Mouse (Mus musculus): Measurements from ENCODE around the gene Neurog3.

Neurog3 gene

DNA sequence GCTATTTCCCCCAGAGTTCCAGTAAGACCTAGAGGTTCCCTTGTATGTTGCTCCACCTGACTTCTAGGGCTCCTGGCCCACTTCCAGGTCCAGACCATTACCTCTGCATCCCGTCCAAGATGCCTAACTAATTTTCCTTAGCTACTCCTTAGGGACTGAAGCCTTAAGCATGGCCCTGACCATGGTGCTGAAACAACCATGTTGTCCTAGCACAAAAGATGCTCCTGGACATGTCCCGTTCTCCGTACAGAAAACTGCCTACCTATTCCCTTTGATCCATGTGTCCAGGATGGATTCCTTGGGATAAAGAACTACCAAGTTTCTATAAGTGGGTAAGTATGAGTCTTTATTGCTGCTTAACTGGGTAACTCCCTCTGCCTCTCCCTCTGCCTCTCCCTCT, 5.2 kb downstream of the Neurog3 start:
- DNase-seq = peak in 1 of 2 experiments; percentile 62

DNA sequence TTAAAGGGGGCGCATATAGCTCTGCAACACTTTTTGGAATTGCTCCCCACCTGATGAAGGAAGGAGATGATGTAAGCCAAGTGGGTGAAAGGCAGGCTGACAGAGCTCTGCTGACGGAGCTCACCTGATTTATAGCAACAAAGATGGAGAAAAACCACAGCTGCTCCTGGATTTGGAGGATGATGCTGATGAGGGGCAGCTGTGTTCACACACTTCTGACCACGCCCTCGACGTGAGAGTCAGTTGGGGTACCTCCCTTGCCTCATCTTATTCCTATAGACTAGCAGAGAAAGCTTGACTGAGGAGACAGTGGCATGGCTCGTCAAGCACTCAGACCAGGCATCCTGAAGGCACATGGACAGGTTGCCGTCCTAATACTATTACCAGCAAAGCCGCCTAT, 10.9 kb downstream of the Neurog3 start, which contains the start of gene Fam241b:
Fam241b (minus strand) TSS at position 101 of the 400 bp plus-strand sequence.
- DNase-seq = no peak

DNA sequence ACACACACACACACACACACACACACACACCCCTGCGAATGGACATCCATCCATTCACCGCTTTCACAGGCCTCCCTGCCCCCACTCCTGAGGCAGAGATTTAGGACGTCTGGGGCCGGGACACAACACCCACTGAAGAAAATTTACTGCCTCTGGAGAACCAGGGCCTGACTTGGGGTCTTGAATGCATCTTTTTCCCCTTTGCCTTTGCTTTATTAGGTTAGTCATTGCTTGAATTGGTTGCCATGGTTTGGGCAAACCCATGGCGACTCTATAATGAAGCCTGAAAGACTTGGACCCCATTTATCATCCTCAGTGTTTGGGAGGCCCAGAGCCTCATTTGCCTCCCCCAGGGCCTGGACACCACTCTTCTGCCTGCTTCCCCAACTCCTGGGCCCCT, 13.1 kb downstream of the Neurog3 start:
- DNase-seq = no peak

DNA sequence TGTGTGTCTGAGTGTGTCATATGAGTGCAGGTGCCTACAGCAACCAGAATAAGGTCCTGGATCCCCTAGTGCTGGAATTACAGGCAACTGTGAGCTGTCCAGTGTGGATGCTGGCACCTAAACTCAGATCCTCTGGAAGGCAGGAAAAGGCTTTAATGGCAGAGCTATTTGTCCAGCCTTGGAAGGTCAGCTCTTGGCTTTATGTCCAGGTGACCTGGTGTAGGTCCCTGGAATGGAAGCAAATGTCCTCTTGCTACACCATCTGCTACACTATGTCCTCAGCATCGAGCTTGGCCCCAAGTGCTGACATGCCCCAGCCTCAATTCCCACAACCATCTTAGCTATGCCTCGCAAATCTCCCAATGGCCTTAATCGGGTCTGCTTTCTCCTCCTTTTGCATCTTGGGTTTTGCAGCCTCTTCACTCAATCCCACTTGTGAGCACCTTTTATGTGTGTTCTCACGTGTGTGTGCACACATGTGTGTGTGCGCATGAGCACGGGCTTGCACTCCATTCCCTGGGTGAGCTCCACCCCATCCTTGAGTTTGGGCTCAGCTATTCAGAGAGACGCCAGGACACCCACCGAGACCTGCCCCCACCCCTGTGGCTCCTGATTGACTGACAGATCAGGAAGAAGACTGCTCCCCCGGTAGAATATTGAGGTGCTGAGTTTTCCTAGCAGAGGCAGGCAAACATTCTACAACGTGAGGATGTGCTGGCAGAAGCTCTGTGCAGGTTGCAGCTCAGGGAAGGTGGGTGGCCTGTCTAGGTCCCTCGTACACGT, 14.8 kb downstream of the Neurog3 start:
- no peak for DNase-seq

GRCm38 (mm10) chr10:62149929-62150328, 17.0 kb downstream of the Neurog3 start:
- no peak for DNase-seq

GRCm38 (mm10) chr10:62162410-62162809, 29.5 kb downstream of the Neurog3 start:
- DNase-seq = peak; percentile 46 to 47

DNA sequence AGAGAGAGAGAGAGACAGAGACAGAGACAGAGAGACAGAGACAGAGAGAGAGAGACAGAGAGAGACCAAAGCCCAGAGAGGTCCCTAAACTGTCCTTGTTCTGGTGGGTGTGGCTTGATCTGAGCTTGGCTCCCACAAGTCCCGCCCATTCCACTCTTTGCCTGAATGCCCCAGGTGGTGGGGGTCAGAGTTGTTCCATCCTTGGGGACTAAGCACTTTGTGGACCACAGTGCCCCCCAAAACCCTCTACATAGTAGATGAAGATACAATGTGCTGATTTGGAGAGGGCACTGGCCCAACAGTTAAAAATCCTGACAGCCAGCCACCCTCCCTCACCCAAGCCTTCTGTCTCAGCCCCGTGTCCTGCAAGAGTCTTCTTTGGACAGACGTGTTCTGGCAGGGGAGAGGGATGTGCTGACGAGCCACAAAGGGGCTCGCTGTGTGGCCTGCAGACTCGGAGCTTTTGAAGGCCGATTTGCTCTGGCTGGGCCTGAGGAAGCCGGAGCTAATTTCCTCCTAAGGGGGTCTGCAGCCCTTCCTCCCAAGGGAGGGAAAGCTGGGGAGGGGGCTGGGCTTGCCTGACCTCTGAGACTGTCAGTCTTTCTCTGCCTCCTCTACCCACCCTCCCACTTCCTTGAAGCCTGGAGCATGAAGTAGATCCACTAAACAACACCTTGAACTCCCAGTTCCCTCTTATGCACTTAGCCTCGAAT, 40.1 kb downstream of the Neurog3 start:
- no peak for DNase-seq

DNA sequence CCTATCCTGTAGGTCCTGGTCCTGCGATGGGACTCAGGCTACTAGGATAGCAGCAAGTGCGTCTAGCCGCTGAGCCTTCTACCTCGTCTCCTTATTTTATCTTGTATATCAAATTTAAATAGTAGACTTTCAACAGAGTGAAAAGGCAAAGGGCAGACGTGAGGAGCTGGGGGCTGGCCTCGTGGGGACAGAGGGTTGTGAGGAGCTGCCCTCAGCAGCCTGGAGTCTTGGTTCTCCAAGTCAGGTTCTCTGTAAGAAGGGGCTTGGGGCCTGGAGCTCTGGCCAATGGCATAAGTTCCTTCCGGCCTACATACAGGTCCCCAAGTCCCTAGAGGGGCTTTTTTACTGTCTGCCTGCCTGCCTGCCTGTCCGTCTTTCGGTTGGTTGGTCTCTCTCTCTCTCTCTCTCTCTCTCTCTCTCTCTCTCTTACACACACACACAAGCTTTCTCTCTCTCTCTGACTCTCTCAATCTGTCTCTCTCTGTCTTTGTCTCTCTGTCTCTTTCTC, 41.1 kb downstream of the Neurog3 start:
- DNase-seq = no peak

- DNase-seq = no peak
Measured at GRCm38 (mm10) chr10:62174533-62175313, 41.8 kb downstream of the Neurog3 start.

DNA sequence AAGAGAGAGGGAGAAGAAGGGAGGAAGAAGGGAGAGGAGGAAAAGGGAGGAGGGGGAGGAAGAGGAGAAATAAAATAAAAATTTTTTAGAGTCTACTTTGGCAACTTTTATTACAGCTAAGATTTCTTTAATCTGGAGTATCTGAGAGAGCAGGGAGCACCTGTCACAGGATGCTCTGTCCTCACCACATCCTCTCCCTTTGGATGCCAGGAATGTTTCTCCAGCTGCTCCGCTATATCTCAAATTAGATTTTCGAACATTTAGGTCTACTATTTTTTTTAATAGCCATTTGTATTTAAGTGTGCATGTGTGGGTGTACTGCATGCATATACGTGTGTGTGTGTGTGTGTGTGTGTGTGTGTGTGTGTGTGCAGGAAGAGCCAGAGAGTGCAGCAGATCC, 47.1 kb downstream of the Neurog3 start:
- DNase-seq = no peak

GRCm38 (mm10) chr10:62181701-62182100, 48.8 kb downstream of the Neurog3 start:
- DNase-seq = no peak

DNA sequence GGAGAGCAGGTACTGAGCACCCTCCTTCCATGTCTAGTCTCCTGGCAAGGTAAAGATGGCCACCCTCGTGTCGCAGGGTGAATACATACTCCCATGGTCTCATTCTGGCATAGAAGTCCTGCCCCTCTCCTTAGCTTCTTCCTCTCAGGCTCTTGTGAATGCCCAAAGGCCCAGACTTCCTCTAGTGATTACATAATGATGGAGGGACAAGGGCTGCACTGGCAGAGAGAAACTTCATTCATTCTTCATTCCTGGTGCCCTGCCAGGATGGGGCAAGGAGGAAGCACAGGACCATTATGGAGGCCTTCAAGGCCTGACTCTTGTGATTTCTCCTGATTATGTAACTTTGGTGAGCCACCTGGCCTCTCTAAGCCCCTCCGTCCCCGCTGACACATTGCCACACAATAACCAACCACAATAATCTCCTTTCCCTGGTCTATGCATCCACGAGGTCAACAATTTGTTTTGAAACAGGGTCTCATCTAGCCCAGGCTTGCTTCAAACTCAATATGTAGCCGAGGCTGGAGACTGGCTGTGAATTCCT, 49.7 kb downstream of the Neurog3 start:
- no peak for DNase-seq

- peak; percentile 96 to 99 for DNase-seq
Measured at GRCm38 (mm10) chr10:62183053-62183452, 50.2 kb downstream of the Neurog3 start.

Data from kidney, postnatal 36 days (tissue).